Mouse (Mus musculus): Measurements from ENCODE around the gene Fam173b. TPM values are rescaled to one million over a fixed set of nuclear protein-coding genes. Genes with fewer than 3 reads are reported as not detected.

Gene Fam173b
- polyA plus RNA-seq, 1 experiment, result 4.9 TPM

DNA sequence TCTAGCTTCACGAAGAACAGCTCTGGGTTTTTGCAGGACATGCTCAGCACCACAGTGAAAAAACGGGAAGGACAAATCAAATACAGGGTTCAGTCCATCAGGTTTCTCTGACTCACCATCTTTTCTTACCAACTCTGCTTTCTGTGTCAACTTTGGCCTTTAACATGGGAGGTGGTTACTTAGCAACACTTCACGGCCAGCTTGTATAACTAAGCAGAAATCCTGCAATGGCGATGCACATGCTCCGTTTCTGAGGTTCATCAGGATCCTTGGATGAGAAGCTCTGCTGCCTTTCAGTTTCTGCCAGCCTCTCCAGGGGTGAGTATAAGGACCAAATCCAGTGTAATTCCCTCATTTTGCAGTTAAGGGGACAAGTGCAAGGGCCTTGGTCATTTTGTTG, 36.5 kb upstream of the Fam173b start, which contains the start of gene Cmbl:
Gene Cmbl, plus strand, starts transcription at position 206 of the 400 bp plus-strand sequence.
- no peak for DNase-seq (ENCODE audit: low read depth in 1 of 2, low spot score in 2 of 2)
- 90% methylated on average over 5 of the region's 5 CpGs for WGBS
- H3K36me3 ChIP-seq (ENCODE audit: control insufficient read depth, insufficient read depth, low read length), result no peaks in the 10 kb centered on the region
- no peak within 1 kb of the TSS for H3K4me3 ChIP-seq (ENCODE audit: extremely low read depth, insufficient read depth, insufficient read length)
- no peaks in the 10 kb centered on the region for H3K4me1 ChIP-seq (ENCODE audit: control insufficient read depth, insufficient read depth, insufficient read length)
- TF ChIP-seq POLR2A (IDR thresholded peaks at IDR 0.05; ENCODE audit: low read depth, low read length) (no peak), CTCF (IDR thresholded peaks at IDR 0.05; ENCODE audit: extremely low read depth, insufficient read depth, insufficient read length, insufficient replicate concordance) (no peak)
- no peaks in the 10 kb centered on the region for H3K27me3 ChIP-seq (ENCODE audit: control insufficient read depth, insufficient read depth, low read length)
- 0 out of 2 replicates have a peak within 1 kb of the TSS, but pooled peaks have one; percentile 6 for H3K27ac ChIP-seq (ENCODE audit: insufficient read depth, low read length)

- Histone ChIP-seq H3K27ac (ENCODE audit: insufficient read depth, low read length) (no peak overlapping the region), H3K4me1 (ENCODE audit: control insufficient read depth, insufficient read depth, insufficient read length) (no peaks in the 10 kb centered on the region), H3K36me3 (ENCODE audit: control insufficient read depth, insufficient read depth, low read length) (no peaks in the 10 kb centered on the region), H3K27me3 (ENCODE audit: control insufficient read depth, insufficient read depth, low read length) (no peaks in the 10 kb centered on the region), H3K4me3 (ENCODE audit: extremely low read depth, insufficient read depth, insufficient read length) (no peak overlapping the region)
- no peak for TF ChIP-seq CTCF (IDR thresholded peaks at IDR 0.05; ENCODE audit: extremely low read depth, insufficient read depth, insufficient read length, insufficient replicate concordance)
- 75% methylated on average over 1 of the region's 1 CpGs for WGBS
- DNase-seq (ENCODE audit: low read depth in 1 of 2, low spot score in 2 of 2), result no peak
Observed at GRCm38 (mm10) chr15:31565786-31566185, 35.9 kb upstream of the Fam173b start.

GRCm38 (mm10) chr15:31567431-31567830, 34.2 kb upstream of the Fam173b start:
- DNase-seq (ENCODE audit: low read depth in 1 of 2, low spot score in 2 of 2), result no peak
- H3K27ac ChIP-seq (ENCODE audit: insufficient read depth, low read length), result no peak overlapping the region
- TF ChIP-seq POLR2A (IDR thresholded peaks at IDR 0.05; ENCODE audit: low read depth, low read length) (no peak), CTCF (IDR thresholded peaks at IDR 0.05; ENCODE audit: extremely low read depth, insufficient read depth, insufficient read length, insufficient replicate concordance) (no peak)
- no peaks in the 10 kb centered on the region for H3K36me3 ChIP-seq (ENCODE audit: control insufficient read depth, insufficient read depth, low read length)
- WGBS, result 83% methylated on average over 7 of the region's 7 CpGs
- no peaks in the 10 kb centered on the region for H3K27me3 ChIP-seq (ENCODE audit: control insufficient read depth, insufficient read depth, low read length)
- H3K4me1 ChIP-seq (ENCODE audit: control insufficient read depth, insufficient read depth, insufficient read length), result peaks cover 6% of the 10 kb centered on the region; the same call in 1 of the 2 replicates
- no peak overlapping the region for H3K4me3 ChIP-seq (ENCODE audit: extremely low read depth, insufficient read depth, insufficient read length)

DNA sequence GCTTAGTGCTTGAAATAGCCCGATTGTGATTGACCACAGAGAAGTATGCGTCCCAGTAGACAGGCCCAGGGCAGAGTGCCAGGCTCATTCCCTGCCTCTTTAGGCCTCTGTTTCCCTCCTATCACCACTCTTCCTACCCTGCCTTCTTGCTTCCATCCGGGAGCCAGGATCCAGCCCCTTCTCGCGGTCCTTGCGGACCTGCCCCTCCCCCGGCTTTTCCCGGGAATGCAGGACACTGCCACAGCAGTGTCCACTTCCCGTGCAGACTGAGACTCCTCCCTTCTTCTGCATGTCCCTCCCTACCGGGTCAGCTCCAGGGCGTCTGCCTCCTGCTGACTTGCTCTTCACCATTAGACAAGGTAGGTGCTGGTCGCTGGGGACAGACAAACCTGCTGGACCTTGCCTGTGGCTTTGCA, 33.1 kb upstream of the Fam173b start:
- H3K4me3 ChIP-seq (ENCODE audit: extremely low read depth, insufficient read depth, insufficient read length), result no peak overlapping the region
- DNase-seq (ENCODE audit: low read depth in 1 of 2, low spot score in 2 of 2), result no peak
- peaks cover 12% of the 10 kb centered on the region for H3K4me1 ChIP-seq (ENCODE audit: control insufficient read depth, insufficient read depth, insufficient read length)
- H3K27me3 ChIP-seq (ENCODE audit: control insufficient read depth, insufficient read depth, low read length), result no peaks in the 10 kb centered on the region
- no peaks in the 10 kb centered on the region for H3K36me3 ChIP-seq (ENCODE audit: control insufficient read depth, insufficient read depth, low read length)
- no peak overlapping the region for H3K27ac ChIP-seq (ENCODE audit: insufficient read depth, low read length)
- TF ChIP-seq POLR2A (IDR thresholded peaks at IDR 0.05; ENCODE audit: low read depth, low read length), result no peak
- no peak for TF ChIP-seq CTCF (IDR thresholded peaks at IDR 0.05; ENCODE audit: extremely low read depth, insufficient read depth, insufficient read length, insufficient replicate concordance)
- 73% methylated on average over 12 of the region's 12 CpGs for WGBS

GRCm38 (mm10) chr15:31569325-31570022, 32.2 kb upstream of the Fam173b start:
- Histone ChIP-seq H3K4me3 (ENCODE audit: extremely low read depth, insufficient read depth, insufficient read length) (no peak overlapping the region), H3K27me3 (ENCODE audit: control insufficient read depth, insufficient read depth, low read length) (no peaks in the 10 kb centered on the region), H3K4me1 (ENCODE audit: control insufficient read depth, insufficient read depth, insufficient read length) (peaks cover 12% of the 10 kb centered on the region), H3K36me3 (ENCODE audit: control insufficient read depth, insufficient read depth, low read length) (no peaks in the 10 kb centered on the region), H3K27ac (ENCODE audit: insufficient read depth, low read length) (no peak overlapping the region)
- 70% methylated on average over 9 of the region's 9 CpGs for WGBS
- TF ChIP-seq CTCF (IDR thresholded peaks at IDR 0.05; ENCODE audit: extremely low read depth, insufficient read depth, insufficient read length, insufficient replicate concordance), result no peak
- TF ChIP-seq POLR2A (IDR thresholded peaks at IDR 0.05; ENCODE audit: low read depth, low read length), result no peak
- no peak for DNase-seq (ENCODE audit: low read depth in 1 of 2, low spot score in 2 of 2)

DNA sequence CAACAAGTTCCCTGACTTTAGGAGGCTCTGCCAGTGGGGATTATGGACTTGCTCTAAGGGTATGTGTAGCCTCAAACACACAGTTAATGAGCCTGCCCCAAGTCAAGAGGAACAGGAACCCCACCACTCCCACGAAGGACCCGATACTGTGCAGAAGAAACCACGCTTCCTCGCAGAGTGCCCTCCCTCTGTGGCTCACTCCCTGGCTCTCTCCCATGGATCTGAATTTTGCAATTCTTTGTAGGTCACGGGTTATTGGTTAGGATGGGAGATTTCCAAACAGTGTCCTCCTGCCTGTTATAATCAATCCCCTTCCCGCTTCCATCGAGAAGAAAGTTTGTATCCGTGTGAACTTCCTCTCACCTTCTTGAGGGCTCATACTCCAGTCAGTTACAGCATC, 30.7 kb upstream of the Fam173b start:
- Histone ChIP-seq H3K36me3 (ENCODE audit: control insufficient read depth, insufficient read depth, low read length) (no peaks in the 10 kb centered on the region), H3K4me1 (ENCODE audit: control insufficient read depth, insufficient read depth, insufficient read length) (peaks cover 12% of the 10 kb centered on the region), H3K4me3 (ENCODE audit: extremely low read depth, insufficient read depth, insufficient read length) (no peak overlapping the region), H3K27ac (ENCODE audit: insufficient read depth, low read length) (no peak overlapping the region), H3K27me3 (ENCODE audit: control insufficient read depth, insufficient read depth, low read length) (no peaks in the 10 kb centered on the region)
- no peak for TF ChIP-seq POLR2A (IDR thresholded peaks at IDR 0.05; ENCODE audit: low read depth, low read length)
- TF ChIP-seq CTCF (IDR thresholded peaks at IDR 0.05; ENCODE audit: extremely low read depth, insufficient read depth, insufficient read length, insufficient replicate concordance), result no peak
- DNase-seq (ENCODE audit: low read depth in 1 of 2, low spot score in 2 of 2), result no peak
- 63% methylated on average over 8 of the region's 8 CpGs for whole genome bisulfite sequencing
